Mouse (Mus musculus) midbrain, embryonic 12.5 days (tissue): ENCODE results near the gene Gsdma3. TPM values are rescaled to one million over a fixed set of nuclear protein-coding genes. Genes with fewer than 3 reads are reported as not detected.
"Not testable (repeated sequence)": the region's sequence is repeated elsewhere in the genome, so short reads cannot be mapped to it uniquely, and the experiment has no call there.

Experiments used
- ATAC-seq: fragments of 200-750 bp; cut with Nextera tagmentation; 2 replicates; pipeline ENCODE4 v1.8.0; 2017; ENCODE audit warnings: low read depth, moderate TSS enrichment, moderate library complexity; ENCODE audit not compliant: low FRiP score
- H3K27ac ChIP-seq: fragments of 300-500 bp; sonication (generic); replicated peaks from 2 replicates; pipeline ENCODE4 v1.5.1; 2016; ENCODE audit warnings: mild to moderate bottlenecking
- H3K27me3 ChIP-seq: fragments of 300-500 bp; sonication (generic); 2 replicates; pipeline ENCODE4 v1.6.1; 2016; ENCODE audit warnings: mild to moderate bottlenecking
- H3K36me3 ChIP-seq: fragments of 300-500 bp; sonication (generic); 2 replicates; pipeline ENCODE4 v1.6.1; 2016
- H3K4me1 ChIP-seq: fragments of 300-500 bp; sonication (generic); 2 replicates; pipeline ENCODE4 v1.6.1; 2016
- H3K4me2 ChIP-seq: fragments of 300-500 bp; sonication (generic); replicated peaks from 2 replicates; pipeline ENCODE4 v1.6.1; 2016; ENCODE audit warnings: mild to moderate bottlenecking, moderate library complexity
- H3K4me3 ChIP-seq: fragments of 300-500 bp; sonication (generic); 2 replicates; pipeline ENCODE4 v1.5.1; 2016; ENCODE audit warnings: mild to moderate bottlenecking
- H3K9ac ChIP-seq: fragments of 300-500 bp; sonication (generic); replicated peaks from 2 replicates; pipeline ENCODE4 v1.6.1; 2016; ENCODE audit warnings: mild to moderate bottlenecking, moderate library complexity
- H3K9me3 ChIP-seq: fragments of 300-500 bp; sonication (generic); 2 replicates; pipeline ENCODE4 v1.6.1; 2016; ENCODE audit warnings: mild to moderate bottlenecking
- WGBS: fragments of 180-500 bp; shearing (Covaris S2); methylation state at CpG from one replicate; pipeline ENCODE4 v1.1.7; 2016; 5-methylcytosine and 5-hydroxymethylcytosine counted together
- polyA plus RNA-seq: library from polyadenylated mRNA; unstranded; fragments of >200 nt; fragmentation: Nextera tagmentation; extraction: Ambion mirVana; gene quantifications from 2 replicates; pipeline ENCODE4 v1.2.1, GENCODE M21; 2016

The Gsdma3 gene
- polyA plus RNA-seq, 1 experiment from 2014 or later, result not detected

DNA sequence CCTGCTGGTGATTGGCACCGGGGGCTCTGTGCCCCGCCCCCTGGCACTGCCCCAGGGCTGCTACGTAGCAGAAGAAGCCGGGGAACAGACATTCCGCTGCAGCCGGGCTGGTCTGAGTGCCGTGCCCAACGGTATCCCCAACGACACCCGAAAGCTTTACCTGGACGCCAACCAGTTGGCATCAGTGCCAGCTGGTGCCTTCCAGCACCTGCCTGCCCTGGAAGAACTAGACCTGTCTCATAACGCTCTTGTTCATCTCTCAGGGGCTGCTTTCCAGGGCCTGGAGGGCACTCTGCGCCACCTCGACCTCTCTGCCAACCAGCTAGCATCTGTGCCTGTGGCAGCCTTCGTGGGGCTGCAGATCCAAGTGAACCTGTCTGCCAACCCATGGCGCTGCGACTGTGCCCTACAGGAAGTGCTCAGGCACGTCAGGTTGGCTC is 27.3 kb upstream of the Gsdma3 start:
- Histone ChIP-seq H3K4me3 (no peak overlapping the region), H3K4me2 (no peak overlapping the region), H3K27me3 (peaks cover 41% of the 10 kb centered on the region), H3K36me3 (no peaks in the 10 kb centered on the region), H3K4me1 (peaks cover 7% of the 10 kb centered on the region), H3K9me3 (no peaks in the 10 kb centered on the region), H3K9ac (no peak overlapping the region), H3K27ac (no peak overlapping the region)
- whole genome bisulfite sequencing, result 73% methylated on average over 18 of the region's 18 CpGs
- ATAC-seq, result no peak

GRCm38 (mm10) chr11:98599291-98599690 is 26.9 kb upstream of the Gsdma3 start:
- H3K4me3 ChIP-seq, result no peak overlapping the region
- no peak overlapping the region for H3K27ac ChIP-seq
- no peaks in the 10 kb centered on the region for H3K9me3 ChIP-seq
- WGBS, result 44% methylated on average over 18 of the region's 18 CpGs
- no peak for ATAC-seq
- H3K9ac ChIP-seq, result no peak overlapping the region
- H3K4me2 ChIP-seq, result no peak overlapping the region
- H3K4me1 ChIP-seq, result peaks cover 7% of the 10 kb centered on the region
- no peaks in the 10 kb centered on the region for H3K36me3 ChIP-seq
- H3K27me3 ChIP-seq, result peaks cover 41% of the 10 kb centered on the region

GRCm38 (mm10) chr11:98602090-98602690 is 24.0 kb upstream of the Gsdma3 start:
- peaks cover 55% of the 10 kb centered on the region for H3K27me3 ChIP-seq
- peak overlapping the region; percentile 33 for H3K4me3 ChIP-seq
- 0 out of 2 replicates have a peak overlapping the region, but pooled peaks have one; percentile 28 for H3K9ac ChIP-seq
- no peaks in the 10 kb centered on the region for H3K9me3 ChIP-seq
- peaks cover 7% of the 10 kb centered on the region for H3K4me1 ChIP-seq
- H3K4me2 ChIP-seq, result peak overlapping the region; percentile 59
- H3K36me3 ChIP-seq, result no peaks in the 10 kb centered on the region
- no peak overlapping the region for H3K27ac ChIP-seq
- ATAC-seq, result peak; percentile 52; the same call in 1 of the 2 replicates
- 2% methylated on average over 20 of the region's 20 CpGs for WGBS

DNA sequence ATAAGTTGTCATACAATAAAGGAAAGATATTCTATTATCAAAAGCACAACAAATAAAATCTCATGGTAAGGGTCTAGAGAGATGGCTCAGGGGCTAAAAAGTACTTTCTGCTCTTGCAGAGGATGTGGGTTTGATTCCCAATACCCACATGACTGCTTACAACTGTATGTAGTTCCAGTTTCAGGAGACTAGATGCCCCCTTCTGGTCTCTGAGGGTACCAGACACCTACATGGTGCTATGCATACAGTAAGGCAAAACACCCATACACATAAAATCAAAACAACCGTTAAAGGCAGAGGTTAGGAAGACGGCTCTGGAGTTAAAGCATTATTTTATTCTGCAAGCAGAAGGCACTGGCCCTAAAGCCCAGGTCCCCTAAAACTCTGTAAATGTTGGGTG is 22.2 kb upstream of the Gsdma3 start:
- no peaks in the 10 kb centered on the region for H3K9me3 ChIP-seq
- H3K27me3 ChIP-seq, result peaks cover 43% of the 10 kb centered on the region
- 90% methylated on average over 2 of the region's 2 CpGs for WGBS
- H3K9ac ChIP-seq, result no peak overlapping the region
- H3K4me2 ChIP-seq, result no peak overlapping the region
- H3K4me1 ChIP-seq, result peaks cover 7% of the 10 kb centered on the region
- H3K36me3 ChIP-seq, result no peaks in the 10 kb centered on the region
- no peak overlapping the region for H3K27ac ChIP-seq
- no peak for ATAC-seq
- no peak overlapping the region for H3K4me3 ChIP-seq

- not testable (repeated sequence) for H3K4me1 ChIP-seq, H3K4me2 ChIP-seq, ATAC-seq, H3K9ac ChIP-seq, H3K36me3 ChIP-seq, H3K9me3 ChIP-seq, H3K27ac ChIP-seq, H3K4me3 ChIP-seq
- WGBS, result 71% methylated on average over 6 of the region's 6 CpGs
- peaks cover 33% of the 10 kb centered on the region; the same call in 1 of the 2 replicates for H3K27me3 ChIP-seq
These were observed 21.2 kb upstream of the Gsdma3 start for GRCm38 (mm10) chr11:98604911-98605310.

DNA sequence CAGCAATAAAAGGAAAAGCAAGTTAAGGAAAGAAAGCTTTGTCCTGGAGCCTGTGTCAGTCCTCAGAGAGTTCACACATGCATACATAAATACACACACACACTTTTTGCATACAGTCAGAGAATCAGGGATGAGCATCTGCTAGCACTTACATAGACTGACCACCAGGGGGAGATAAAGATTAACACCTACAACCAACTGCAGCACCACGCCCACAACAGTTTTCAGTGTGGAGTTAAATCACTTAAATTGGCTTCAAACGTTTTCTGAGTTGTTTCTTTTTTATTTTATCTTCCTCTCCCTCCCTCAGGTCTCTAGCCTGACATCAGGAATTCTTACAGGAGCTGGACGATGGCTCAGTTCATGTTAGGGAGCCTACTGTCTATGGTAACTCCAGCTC is 19.4 kb upstream of the Gsdma3 start:
- Histone ChIP-seq H3K4me1 (peaks cover 7% of the 10 kb centered on the region), H3K36me3 (no peaks in the 10 kb centered on the region), H3K9ac (no peak overlapping the region), H3K27ac (no peak overlapping the region), H3K4me2 (no peak overlapping the region), H3K27me3 (peaks cover 19% of the 10 kb centered on the region; the same call in 1 of the 2 replicates), H3K4me3 (no peak overlapping the region), H3K9me3 (no peaks in the 10 kb centered on the region)
- no peak for ATAC-seq
- 15% methylated on average over 3 of the region's 3 CpGs for WGBS

- Histone ChIP-seq H3K36me3 (no peaks in the 10 kb centered on the region), H3K4me2 (no peak overlapping the region), H3K9me3 (peaks cover 6% of the 10 kb centered on the region; the same call in 1 of the 2 replicates), H3K27ac (no peak overlapping the region), H3K9ac (no peak overlapping the region), H3K4me3 (no peak overlapping the region), H3K27me3 (no peaks in the 10 kb centered on the region), H3K4me1 (no peaks in the 10 kb centered on the region)
- no peak for ATAC-seq
- WGBS, result 94% methylated on average over 13 of the region's 13 CpGs
These were observed 5.4 kb upstream of the Gsdma3 start for GRCm38 (mm10) chr11:98620791-98621190.

DNA sequence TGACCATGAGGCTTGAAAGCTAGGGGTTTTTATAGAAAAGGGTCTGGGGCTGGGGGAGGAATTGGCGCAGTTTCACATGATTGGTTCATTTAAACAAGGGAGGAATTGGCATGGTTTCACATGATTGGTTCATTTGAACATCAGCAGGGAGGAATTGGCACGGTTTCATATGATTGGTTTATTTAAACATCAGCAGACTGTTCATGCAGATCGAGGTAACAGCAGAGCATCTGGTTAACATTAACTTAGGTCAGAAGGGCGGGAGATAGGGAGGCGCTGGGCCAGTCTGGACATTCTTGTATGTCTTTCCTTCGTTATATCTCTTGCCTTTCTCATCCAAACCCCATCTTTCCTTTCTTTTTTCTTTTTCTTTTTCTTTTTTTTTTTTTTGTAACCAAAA is 2.2 kb upstream of the Gsdma3 start:
- 87% methylated on average over 6 of the region's 6 CpGs for WGBS
- not testable (repeated sequence) for ATAC-seq, H3K4me1 ChIP-seq, H3K27ac ChIP-seq, H3K27me3 ChIP-seq, H3K36me3 ChIP-seq, H3K9ac ChIP-seq, H3K9me3 ChIP-seq, H3K4me3 ChIP-seq, H3K4me2 ChIP-seq

DNA sequence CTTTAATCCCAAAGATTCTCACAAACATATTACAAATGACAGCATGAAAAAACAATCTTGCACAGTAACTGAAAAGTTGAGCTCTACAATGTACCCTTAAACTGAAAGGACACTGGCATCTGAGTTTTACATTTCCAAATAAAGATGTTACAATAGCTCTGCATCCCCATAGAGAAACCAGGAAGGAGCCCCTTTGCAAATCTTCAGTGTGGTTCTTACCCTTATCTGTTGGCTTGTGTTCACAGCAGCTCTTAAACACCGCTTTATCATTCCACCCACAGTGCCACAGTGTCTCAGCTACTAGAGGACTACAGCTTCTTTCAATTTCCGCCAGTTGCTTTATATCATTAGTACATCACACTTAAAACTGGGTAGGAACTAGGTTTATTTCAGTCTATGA is 1.8 kb upstream of the Gsdma3 start:
- H3K4me3 ChIP-seq, H3K27me3 ChIP-seq, H3K36me3 ChIP-seq, H3K4me2 ChIP-seq, H3K9ac ChIP-seq, H3K9me3 ChIP-seq, ATAC-seq, H3K27ac ChIP-seq, H3K4me1 ChIP-seq: not testable (repeated sequence)
- 95% methylated on average over 2 of the region's 2 CpGs for WGBS

DNA sequence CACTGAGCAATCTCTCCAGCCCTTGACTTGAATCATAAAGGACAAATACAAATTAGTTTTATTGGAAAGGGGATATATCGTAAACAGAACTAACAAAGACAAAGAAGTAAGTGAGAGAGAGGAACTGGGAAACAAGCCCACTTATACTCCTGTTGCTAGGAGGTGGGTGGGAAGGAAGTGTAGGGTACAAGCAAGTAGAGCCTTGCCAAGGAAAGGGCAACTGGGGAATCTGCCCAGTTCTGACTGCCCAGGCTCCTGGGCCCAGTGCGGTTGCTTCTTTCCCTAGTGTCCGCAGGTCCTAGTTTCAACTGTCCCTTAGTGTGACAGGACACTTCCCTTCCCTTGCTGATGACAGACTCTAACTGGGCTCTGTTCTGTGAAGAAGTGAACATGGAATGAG is 2.5 kb downstream of the Gsdma3 start:
- H3K27me3 ChIP-seq, result peaks cover 8% of the 10 kb centered on the region; the same call in 1 of the 2 replicates
- no peak for ATAC-seq

GRCm38 (mm10) chr11:98630646-98631045 is 4.5 kb downstream of the Gsdma3 start:
- H3K27ac ChIP-seq, result no peak overlapping the region
- no peaks in the 10 kb centered on the region for H3K9me3 ChIP-seq
- no peaks in the 10 kb centered on the region for H3K4me1 ChIP-seq
- no peak overlapping the region for H3K9ac ChIP-seq
- no peak overlapping the region for H3K4me2 ChIP-seq
- H3K27me3 ChIP-seq, result peaks cover 8% of the 10 kb centered on the region; the same call in 1 of the 2 replicates
- 87% methylated on average over 5 of the region's 5 CpGs for WGBS
- no peaks in the 10 kb centered on the region for H3K36me3 ChIP-seq
- no peak overlapping the region for H3K4me3 ChIP-seq
- no peak for ATAC-seq

More for the DNA sequence above, 2.5 kb downstream of the Gsdma3 start:
- H3K4me1 ChIP-seq, result no peaks in the 10 kb centered on the region
- H3K27ac ChIP-seq, result no peak overlapping the region
- H3K9ac ChIP-seq, result no peak overlapping the region
- no peak overlapping the region for H3K4me3 ChIP-seq
- H3K36me3 ChIP-seq, result no peaks in the 10 kb centered on the region
- no peak overlapping the region for H3K4me2 ChIP-seq
- H3K9me3 ChIP-seq, result no peaks in the 10 kb centered on the region
- WGBS, result 100% methylated on average over 3 of the region's 3 CpGs

- not testable (repeated sequence) for H3K4me3 ChIP-seq, H3K9ac ChIP-seq, H3K4me2 ChIP-seq, H3K9me3 ChIP-seq, H3K27ac ChIP-seq, H3K4me1 ChIP-seq, H3K27me3 ChIP-seq, ATAC-seq, H3K36me3 ChIP-seq
- WGBS, result 42% methylated on average over 10 of the region's 10 CpGs
These were observed 9.3 kb downstream of the Gsdma3 start for GRCm38 (mm10) chr11:98635312-98635970.
